17 mouse cellular contexts compared by ENCODE assay signal in genomic region chr2:106454310-106454974, GRCm38 (mm10).
DNase-seq lines count a peak whose midpoint lies in the region; ATAC-seq and TF ChIP-seq lines count a peak whose summit lies in the region.
"Had no signal": no experiment of that assay in that cellular context is flagged by ENCODE, and none has a peak within 500 bp of the region (broad histone marks: within the 10 kb centered on the region; RNA-seq: fewer than 3 reads in every experiment).

No protein-coding gene starts in this region.

- H3K27me3 ChIP-seq in midbrain, embryonic 13.5 days, result no peaks in the 10 kb centered on the region
- no peaks in the 10 kb centered on the region for H3K27me3 ChIP-seq in midbrain, embryonic 11.5 days (ENCODE audit: control insufficient read depth, insufficient read depth, low read length)
- H3K27me3 ChIP-seq in forebrain, embryonic 11.5 days (ENCODE audit: control insufficient read depth, insufficient read depth, low read length), result no peaks in the 10 kb centered on the region
- H3K27me3 ChIP-seq in forebrain, postnatal 0 days (ENCODE audit: insufficient read depth, low read length), result no peaks in the 10 kb centered on the region
- no peaks in the 10 kb centered on the region for H3K27me3 ChIP-seq in midbrain, postnatal 0 days (ENCODE audit: insufficient read depth, low read length)
- H3K27me3 ChIP-seq: CH12.LX; embryonic facial prominence, embryonic 13.5 days; intestine, embryonic 15.5 days; limb, embryonic 13.5 days; Patski had no signal

- H3K4me2 ChIP-seq in midbrain, embryonic 13.5 days (replicated peaks), result no peak overlapping the region
- no peak overlapping the region for H3K4me2 ChIP-seq in midbrain, embryonic 11.5 days
- H3K4me2 ChIP-seq in forebrain, embryonic 11.5 days (ENCODE audit: low read depth, low read length, severe bottlenecking), result no peak overlapping the region
- H3K4me2 ChIP-seq in forebrain, postnatal 0 days (ENCODE audit: low read depth), result no peak overlapping the region
- H3K4me2 ChIP-seq in midbrain, postnatal 0 days (ENCODE audit: low read depth, low read length, poor library complexity, severe bottlenecking), result no peak overlapping the region
- H3K4me2 ChIP-seq: embryonic facial prominence, embryonic 13.5 days; intestine, embryonic 15.5 days; limb, embryonic 13.5 days had no signal

- 57% methylated on average over 7 of the region's 7 CpGs for WGBS in midbrain, embryonic 13.5 days
- 67% methylated on average over 7 of the region's 7 CpGs for WGBS in midbrain, embryonic 11.5 days
- WGBS in forebrain, embryonic 11.5 days, result 34% methylated on average over 7 of the region's 7 CpGs
- WGBS in forebrain, postnatal 0 days, result 15% methylated on average over 7 of the region's 7 CpGs
- 54% methylated on average over 7 of the region's 7 CpGs for WGBS in midbrain, postnatal 0 days

- no peak for TF ChIP-seq CTCF in forebrain, postnatal 0 days (IDR thresholded peaks at IDR 0.05; ENCODE audit: low read depth)
- no peak for TF ChIP-seq CTCF in midbrain, postnatal 0 days (IDR thresholded peaks at IDR 0.05)

- H3K9ac ChIP-seq in midbrain, embryonic 13.5 days (replicated peaks), result no peak overlapping the region
- no peak overlapping the region for H3K9ac ChIP-seq in midbrain, embryonic 11.5 days (ENCODE audit: low read length)
- H3K9ac ChIP-seq in forebrain, embryonic 11.5 days (ENCODE audit: low read length), result no peak overlapping the region
- no peak overlapping the region for H3K9ac ChIP-seq in forebrain, postnatal 0 days
- no peak overlapping the region for H3K9ac ChIP-seq in midbrain, postnatal 0 days (replicated peaks; ENCODE audit: low read length, poor library complexity, severe bottlenecking)
- H3K9ac ChIP-seq: embryonic facial prominence, embryonic 13.5 days; intestine, embryonic 15.5 days; limb, embryonic 13.5 days had no signal

- no peak overlapping the region for H3K27ac ChIP-seq in midbrain, embryonic 13.5 days
- H3K27ac ChIP-seq in midbrain, embryonic 11.5 days (ENCODE audit: low read depth, low read length), result no peak overlapping the region
- no peak overlapping the region for H3K27ac ChIP-seq in forebrain, embryonic 11.5 days (ENCODE audit: low read depth, low read length)
- no peak overlapping the region for H3K27ac ChIP-seq in forebrain, postnatal 0 days (ENCODE audit: low read depth, low read length)
- H3K27ac ChIP-seq in midbrain, postnatal 0 days (ENCODE audit: low read depth, low read length), result no peak overlapping the region
- H3K27ac ChIP-seq: embryonic facial prominence, embryonic 13.5 days; heart, adult 2 months; intestine, embryonic 15.5 days; limb, embryonic 13.5 days had no signal

- H3K36me3 ChIP-seq in midbrain, embryonic 13.5 days, result no peaks in the 10 kb centered on the region
- H3K36me3 ChIP-seq in midbrain, embryonic 11.5 days (ENCODE audit: control insufficient read depth, insufficient read depth, low read length), result no peaks in the 10 kb centered on the region
- H3K36me3 ChIP-seq in forebrain, embryonic 11.5 days (ENCODE audit: control insufficient read depth, insufficient read depth, low read length), result no peaks in the 10 kb centered on the region
- no peaks in the 10 kb centered on the region for H3K36me3 ChIP-seq in forebrain, postnatal 0 days (ENCODE audit: insufficient read depth)
- H3K36me3 ChIP-seq in midbrain, postnatal 0 days (ENCODE audit: insufficient read depth, low read length), result no peaks in the 10 kb centered on the region
- H3K36me3 ChIP-seq: embryonic facial prominence, embryonic 13.5 days; intestine, embryonic 15.5 days; limb, embryonic 13.5 days had no signal

- H3K4me1 ChIP-seq in midbrain, embryonic 13.5 days (replicated peaks), result no peaks in the 10 kb centered on the region
- no peaks in the 10 kb centered on the region for H3K4me1 ChIP-seq in midbrain, embryonic 11.5 days (ENCODE audit: control insufficient read depth, insufficient read depth, low read length)
- no peaks in the 10 kb centered on the region for H3K4me1 ChIP-seq in forebrain, embryonic 11.5 days (replicated peaks; ENCODE audit: control insufficient read depth, insufficient read depth, low read length)
- no peaks in the 10 kb centered on the region for H3K4me1 ChIP-seq in forebrain, postnatal 0 days (ENCODE audit: insufficient read depth)
- H3K4me1 ChIP-seq in midbrain, postnatal 0 days (ENCODE audit: insufficient read depth, low read length), result no peaks in the 10 kb centered on the region
- H3K4me1 ChIP-seq: embryonic facial prominence, embryonic 13.5 days; intestine, embryonic 15.5 days had no signal

- no peak overlapping the region for H3K4me3 ChIP-seq in midbrain, embryonic 13.5 days (replicated peaks)
- H3K4me3 ChIP-seq in midbrain, embryonic 11.5 days (ENCODE audit: low read depth, low read length), result no peak overlapping the region
- H3K4me3 ChIP-seq in forebrain, embryonic 11.5 days (ENCODE audit: low read depth, low read length), result no peak overlapping the region
- H3K4me3 ChIP-seq in forebrain, postnatal 0 days (ENCODE audit: low read depth, low read length), result no peak overlapping the region
- H3K4me3 ChIP-seq in midbrain, postnatal 0 days (ENCODE audit: low read depth, low read length), result no peak overlapping the region
- H3K4me3 ChIP-seq: embryonic facial prominence, embryonic 13.5 days; heart, adult 2 months; intestine, embryonic 15.5 days; limb, embryonic 13.5 days had no signal

- peak; percentile 83 for ATAC-seq in midbrain, embryonic 13.5 days
- ATAC-seq in midbrain, embryonic 11.5 days (ENCODE audit: low FRiP score), result no peak
- ATAC-seq in forebrain, embryonic 11.5 days (replicated peaks; ENCODE audit: low FRiP score), result peak; percentile 73
- peak; percentile 87 for ATAC-seq in forebrain, postnatal 0 days
- no peak for ATAC-seq in midbrain, postnatal 0 days (ENCODE audit: low FRiP score)
- ATAC-seq: intestine, embryonic 15.5 days; Patski had no signal

- no peaks in the 10 kb centered on the region for H3K9me3 ChIP-seq in midbrain, embryonic 13.5 days
- no peaks in the 10 kb centered on the region for H3K9me3 ChIP-seq in midbrain, embryonic 11.5 days (ENCODE audit: control insufficient read depth, low read length)
- H3K9me3 ChIP-seq in forebrain, embryonic 11.5 days (ENCODE audit: control insufficient read depth, low read length), result no peaks in the 10 kb centered on the region
- no peaks in the 10 kb centered on the region for H3K9me3 ChIP-seq in forebrain, postnatal 0 days (ENCODE audit: low read length)
- no peaks in the 10 kb centered on the region for H3K9me3 ChIP-seq in midbrain, postnatal 0 days (ENCODE audit: low read length)
- H3K9me3 ChIP-seq: embryonic facial prominence, embryonic 13.5 days; intestine, embryonic 15.5 days; limb, embryonic 13.5 days had no signal

- DNase-seq in midbrain, embryonic 11.5 days (ENCODE audit: low spot score, missing footprints), result no peak
- DNase-seq in forebrain, embryonic 11.5 days (ENCODE audit: low spot score), result no peak
- DNase-seq in forebrain, postnatal 0 days, result peak; percentile 67
- DNase-seq in midbrain, postnatal 0 days (ENCODE audit: low spot score), result peak; percentile 52
- DNase-seq in urinary bladder, adult 2 months (ENCODE audit: low spot score), result no peak
- no peak for DNase-seq in gastrocnemius, postnatal 4 days (ENCODE audit: low spot score in 2 of 2)
- DNase-seq: cerebellum, postnatal 25 days; heart, adult 2 months; kidney, postnatal 10 days; lung, postnatal 36 days; thymus, postnatal 25 days had no signal

Comparison
In these comparisons a context has a peak if more than half of its experiments do, and no peak if none do; other contexts are left out.
1. ATAC-seq: peak in midbrain, embryonic 13.5 days (single experiment), forebrain, embryonic 11.5 days (single experiment) and forebrain, postnatal 0 days (single experiment); none in midbrain, embryonic 11.5 days (single experiment) and midbrain, postnatal 0 days (single experiment).
2. DNase-seq: peak in forebrain, postnatal 0 days (single experiment) and midbrain, postnatal 0 days (single experiment); none in midbrain, embryonic 11.5 days (single experiment), forebrain, embryonic 11.5 days (single experiment), urinary bladder, adult 2 months (single experiment) and gastrocnemius, postnatal 4 days (0 of 2).